Mouse (Mus musculus) megakaryocyte-erythroid progenitor cell, adult 5-6 weeks (primary cell): Measurements from ENCODE around the gene Pzp. TPM values are rescaled to one million over a fixed set of nuclear protein-coding genes. Genes with fewer than 3 reads are reported as not detected.

ENCODE experiments used
- ATAC-seq: replicated peaks from 2 replicates; pipeline ENCODE4 v1.8.0; 2016; ENCODE audit warnings: mild to moderate bottlenecking, inconsistent platforms; ENCODE audit not compliant: severe bottlenecking, poor library complexity, low FRiP score, low TSS enrichment
- total RNA-seq, 2 experiments: library from RNA; stranded (forward) in 1 of 2; stranded (reverse) in 1 of 2; fragments of 200-1000, 215-1000 nt in 1 of 2; fragments of >200 nt in 1 of 2; fragmentation: Nextera tagmentation in 1 of 2; gene quantifications; 2 replicates each; pipeline ENCODE4 v1.2.3; 2014 to 2017

Pzp gene
- total RNA-seq (2014; fragmentation: Nextera tagmentation) (not detected in 2 replicates), total RNA-seq (2017) (not detected in 2 replicates)

- ATAC-seq, result no peak
Observed at GRCm38 (mm10) chr6:128526601-128527000, at the start of gene Pzp. Gene Pzp (minus strand): TSS chr6:128526720.

DNA sequence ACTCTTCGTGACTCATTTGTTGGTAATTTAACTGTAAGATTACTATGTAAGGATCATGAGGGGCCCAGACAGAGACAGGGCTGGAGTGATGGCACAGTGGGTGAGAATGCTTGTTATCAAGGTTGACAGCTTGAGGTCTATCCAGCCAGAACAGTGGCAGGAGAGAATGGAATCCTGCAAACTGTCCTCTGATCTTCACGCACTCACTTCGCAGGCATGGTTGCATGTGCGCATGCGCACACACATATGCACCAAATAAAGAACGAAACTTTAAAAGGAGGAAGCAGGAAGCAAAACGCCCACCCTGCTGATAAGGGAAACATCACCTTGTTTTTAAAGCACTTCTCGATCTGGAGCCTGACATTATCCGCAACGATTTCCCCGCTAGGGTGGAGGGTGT, 40.1 kb upstream of the Pzp start:
- ATAC-seq, result no peak

DNA sequence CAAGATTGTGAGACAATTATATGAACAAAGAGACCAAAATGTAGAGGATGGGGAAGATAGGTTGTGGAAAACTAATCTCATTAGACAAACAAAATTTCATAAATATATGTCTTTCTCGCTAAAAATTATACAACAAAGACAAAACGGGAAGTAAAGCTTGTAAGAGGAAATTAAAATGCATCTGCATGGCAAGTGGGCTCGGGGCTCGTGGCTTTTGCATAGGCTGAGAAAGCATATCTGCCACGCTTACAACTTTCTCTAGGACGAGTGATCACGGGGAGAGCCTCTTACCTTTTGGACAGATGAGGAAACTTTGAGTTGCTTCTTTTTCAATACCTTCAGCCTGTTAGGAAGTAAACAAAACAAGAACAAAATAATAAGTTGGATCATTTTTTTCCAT, 27.5 kb upstream of the Pzp start:
- no peak for ATAC-seq

DNA sequence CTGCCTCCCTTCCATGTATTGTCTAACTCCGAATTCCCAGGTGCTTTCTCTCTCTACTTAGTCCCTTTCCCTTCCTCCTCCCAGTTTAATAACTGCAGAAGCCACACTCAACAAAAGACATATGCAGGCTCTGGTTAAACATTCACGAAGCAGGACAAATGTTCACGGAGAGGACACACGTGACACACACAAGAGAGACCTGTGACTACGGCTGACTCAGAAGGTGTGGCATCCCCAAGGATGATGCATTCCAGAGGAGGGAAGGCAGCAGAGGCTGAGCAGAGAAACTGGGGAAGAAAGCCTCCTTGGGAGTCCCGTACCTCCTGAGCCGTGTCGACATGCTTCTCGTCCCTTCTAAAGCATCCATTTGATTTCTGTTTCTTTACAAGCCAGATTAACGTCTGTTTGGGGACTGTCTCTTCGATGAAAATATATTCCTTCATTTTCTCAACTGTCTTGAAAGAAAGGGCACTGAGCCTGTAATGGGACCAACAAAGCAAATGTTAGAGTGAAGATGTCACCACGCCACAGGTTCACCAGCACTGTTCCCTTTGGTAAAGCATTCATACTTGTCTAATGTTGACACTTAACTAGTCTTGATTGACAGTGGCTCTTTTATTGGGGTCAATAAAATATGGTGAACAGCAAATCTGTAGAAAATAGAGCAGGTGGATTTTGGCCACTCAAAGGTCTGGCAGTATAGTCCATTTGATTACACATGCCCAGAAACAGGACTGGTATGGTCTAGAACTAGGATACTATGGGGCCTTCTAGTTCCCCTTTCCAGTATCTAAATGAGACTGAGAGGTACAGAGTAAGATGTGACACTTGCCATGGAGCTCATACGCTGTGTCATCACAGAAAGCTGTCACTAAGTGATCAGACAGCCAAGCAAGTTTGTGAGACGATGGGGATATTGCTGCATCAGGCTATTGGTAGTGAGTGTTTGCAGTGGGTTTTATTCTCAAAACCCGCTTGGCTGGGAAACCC, 23.2 kb upstream of the Pzp start:
- no peak for ATAC-seq

- ATAC-seq, result no peak
Observed at GRCm38 (mm10) chr6:128548532-128548931, 22.0 kb upstream of the Pzp start.

DNA sequence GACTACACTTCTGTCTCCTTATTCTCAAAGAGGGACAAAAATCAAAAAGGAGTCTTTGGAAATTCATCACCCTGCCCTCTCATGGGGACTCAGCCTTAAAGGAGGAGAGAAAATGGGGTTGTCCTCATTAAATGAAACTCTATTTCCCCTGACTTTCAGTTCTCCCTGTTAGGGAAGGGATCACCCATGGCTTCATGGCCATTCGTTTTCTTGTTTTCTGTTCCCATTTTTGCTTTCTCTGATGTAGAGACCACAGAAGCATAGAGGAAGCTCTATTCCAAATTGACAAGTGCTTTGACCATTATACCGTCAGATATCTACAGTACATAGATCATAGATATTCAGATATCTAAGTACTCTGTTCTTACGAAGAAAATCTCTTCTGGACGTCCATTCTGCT, 18.9 kb upstream of the Pzp start:
- no peak for ATAC-seq

GRCm38 (mm10) chr6:128543226-128543625, 16.7 kb upstream of the Pzp start:
- no peak for ATAC-seq

DNA sequence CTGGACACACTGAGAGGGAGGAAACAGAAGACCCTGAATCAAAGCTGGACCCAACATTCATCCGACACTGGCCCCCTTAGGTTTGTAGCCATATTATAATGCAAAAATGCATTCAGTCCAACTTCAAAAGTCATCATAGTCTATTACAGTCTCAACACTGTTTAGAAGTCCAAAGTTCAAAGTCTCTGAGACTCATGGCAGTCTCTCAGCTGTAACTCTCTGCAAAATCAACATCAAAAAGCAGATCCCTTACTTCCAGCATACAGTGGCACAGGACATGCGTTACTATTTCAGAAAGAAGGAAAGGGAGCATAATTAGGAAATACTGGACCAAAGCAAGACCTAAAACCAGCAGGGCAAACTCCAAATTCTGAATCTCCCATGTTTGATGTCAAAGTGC, 8.7 kb upstream of the Pzp start:
- no peak for ATAC-seq

DNA sequence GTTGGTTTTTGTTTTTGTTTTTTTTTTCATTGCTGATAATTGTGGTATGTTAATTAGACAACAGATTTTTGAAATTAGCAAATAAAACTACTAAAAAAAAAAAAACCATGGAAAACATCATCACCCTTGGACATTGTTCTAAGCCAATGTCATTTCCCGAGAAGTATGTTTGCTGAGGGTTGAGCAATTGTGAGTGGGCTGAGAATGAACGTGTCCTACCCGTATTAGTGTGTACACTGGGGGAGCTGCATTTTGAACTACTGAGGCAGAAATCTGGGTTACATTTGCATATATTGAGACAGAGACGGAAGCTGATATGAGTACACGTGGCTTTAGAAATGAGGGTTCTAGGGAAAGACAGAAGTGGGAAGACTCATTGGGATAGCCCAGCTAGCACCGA, 6.8 kb upstream of the Pzp start:
- no peak for ATAC-seq

- ATAC-seq, result no peak
Observed at GRCm38 (mm10) chr6:128532701-128533100, 6.2 kb upstream of the Pzp start.

- ATAC-seq, result no peak
Observed at GRCm38 (mm10) chr6:128528491-128528890, 2.0 kb upstream of the Pzp start.

DNA sequence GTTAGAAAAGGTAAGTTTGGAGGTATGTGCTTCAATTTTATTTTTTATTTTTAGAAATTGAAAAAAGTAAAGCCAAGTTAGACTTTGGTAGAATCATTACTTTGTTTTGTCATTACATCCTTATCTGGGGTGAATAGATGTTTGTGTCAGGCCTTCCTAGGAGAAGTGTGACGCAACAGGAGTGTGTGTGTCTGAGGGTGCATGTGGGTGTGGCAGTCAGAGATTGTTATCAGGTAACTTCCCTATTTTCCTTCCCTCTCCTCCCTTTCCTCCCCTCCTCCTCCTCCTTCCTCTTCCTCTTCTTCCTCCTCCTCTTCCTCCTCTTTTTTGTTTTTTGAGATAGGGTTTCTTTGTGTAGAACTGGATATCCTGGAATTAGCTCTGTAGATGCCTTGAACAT, 590 bp upstream of the Pzp start:
- ATAC-seq, result no peak

DNA sequence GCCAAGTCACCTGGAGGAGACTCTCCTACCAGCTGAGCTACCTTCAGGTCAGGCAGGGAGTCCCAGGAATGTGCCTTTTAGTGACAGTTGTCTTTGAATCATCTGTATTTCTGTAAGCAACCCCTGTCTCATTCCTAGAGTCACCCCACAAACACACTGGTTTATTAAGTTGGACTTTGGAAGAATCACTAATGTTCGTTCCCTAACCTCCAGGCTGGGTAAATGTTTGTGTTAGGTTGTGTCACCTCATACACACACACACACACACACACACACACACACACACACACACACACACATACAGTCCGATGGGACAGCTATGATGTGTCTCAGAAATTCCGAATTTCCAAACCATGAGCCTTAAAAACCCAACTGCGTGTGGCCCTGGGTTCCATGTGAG, 719 bp downstream of the Pzp start:
- ATAC-seq, result no peak

- ATAC-seq, result no peak
Observed at GRCm38 (mm10) chr6:128523360-128523759, 3.2 kb downstream of the Pzp start.

DNA sequence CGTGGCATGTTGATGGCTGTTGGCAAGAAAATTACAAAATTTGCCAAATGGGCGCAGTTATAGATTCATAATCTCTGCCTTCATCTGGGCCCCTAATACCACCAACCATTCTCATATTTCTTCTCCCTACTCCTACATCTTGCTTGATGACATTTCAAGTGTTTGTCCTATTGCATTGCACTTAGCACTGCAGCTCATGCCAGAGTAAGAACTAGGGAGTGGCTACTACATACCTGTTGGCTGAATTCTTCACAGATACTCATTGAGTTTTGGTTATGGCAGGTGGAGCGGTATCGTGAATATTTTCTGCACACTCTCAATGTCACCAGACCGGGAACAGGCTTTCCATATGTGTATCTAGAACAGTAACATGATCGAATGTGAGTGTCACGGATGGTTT, 7.4 kb downstream of the Pzp start:
- ATAC-seq, result no peak

DNA sequence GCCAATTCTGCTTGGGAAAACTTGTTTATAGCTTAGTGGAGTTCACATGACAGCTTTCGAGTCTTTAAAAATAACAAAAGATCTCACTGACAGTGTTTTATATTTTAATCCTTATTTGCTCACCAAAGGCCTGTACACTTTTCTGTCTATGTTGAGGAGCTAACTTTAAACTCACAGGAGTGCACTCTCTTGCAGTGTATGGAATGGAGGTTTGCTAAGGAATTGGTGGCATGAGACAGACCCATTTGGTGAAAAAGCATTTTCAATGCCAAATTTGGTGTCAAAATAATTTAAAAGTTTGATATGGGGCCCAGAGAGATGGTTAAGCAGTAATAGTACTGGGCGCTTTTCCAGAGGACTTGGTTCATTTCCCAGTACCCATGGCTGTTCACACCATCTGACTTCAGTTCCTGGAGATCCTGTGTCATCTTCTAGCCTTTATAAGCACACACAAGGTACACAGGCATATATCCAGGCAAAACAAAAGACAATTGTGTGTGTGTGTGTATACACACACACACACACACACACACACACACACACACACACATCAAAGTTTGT, 20.8 kb downstream of the Pzp start:
- no peak for ATAC-seq

GRCm38 (mm10) chr6:128504743-128505142, 21.8 kb downstream of the Pzp start:
- ATAC-seq, result no peak

- no peak for ATAC-seq
Observed at GRCm38 (mm10) chr6:128495346-128495745, 31.2 kb downstream of the Pzp start.

DNA sequence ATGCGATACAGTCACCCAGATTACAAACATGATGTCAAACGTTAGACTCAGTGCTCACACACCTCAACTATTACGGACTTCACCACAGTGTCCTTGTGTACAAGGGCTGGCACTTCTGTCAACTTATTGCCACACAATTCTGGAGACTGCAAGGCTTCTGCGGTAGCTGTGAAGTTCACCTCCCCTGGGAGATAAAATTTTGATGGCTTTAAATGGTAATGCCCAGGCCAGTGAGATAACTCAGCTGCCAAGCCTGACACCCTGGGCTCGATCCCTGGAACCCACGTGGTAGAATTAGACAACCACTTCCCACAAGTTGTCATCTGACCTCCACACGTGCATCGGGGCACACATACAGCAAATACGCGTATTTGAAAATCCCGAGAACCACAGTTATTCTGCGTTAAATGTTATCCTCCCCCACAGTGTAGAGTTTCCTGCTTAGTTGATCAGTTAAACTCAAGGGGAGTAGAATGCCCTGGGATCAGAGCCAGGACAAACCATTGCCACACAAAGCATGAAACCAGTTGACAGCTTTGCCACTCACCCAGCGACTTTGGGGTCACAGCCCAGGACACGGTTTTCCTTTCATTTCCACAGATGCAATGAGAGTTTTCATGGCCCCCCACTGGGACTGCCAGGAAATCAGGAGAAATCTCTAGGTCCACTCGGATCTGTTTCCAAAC, 31.7 kb downstream of the Pzp start:
- ATAC-seq, result no peak

GRCm38 (mm10) chr6:128491916-128492315, 34.6 kb downstream of the Pzp start:
- ATAC-seq, result no peak
